Mouse (Mus musculus): ENCODE data around the gene Lin9.
A peak's percentile ranks its signal among the peaks of the same experiment; 100 is the strongest.

The Lin9 gene

GRCm38 (mm10) chr1:180707368-180707767 is 66.4 kb downstream of the Lin9 start:
- no peak for DNase-seq (ENCODE audit: extremely low spot score, low read depth, low spot score)

DNA sequence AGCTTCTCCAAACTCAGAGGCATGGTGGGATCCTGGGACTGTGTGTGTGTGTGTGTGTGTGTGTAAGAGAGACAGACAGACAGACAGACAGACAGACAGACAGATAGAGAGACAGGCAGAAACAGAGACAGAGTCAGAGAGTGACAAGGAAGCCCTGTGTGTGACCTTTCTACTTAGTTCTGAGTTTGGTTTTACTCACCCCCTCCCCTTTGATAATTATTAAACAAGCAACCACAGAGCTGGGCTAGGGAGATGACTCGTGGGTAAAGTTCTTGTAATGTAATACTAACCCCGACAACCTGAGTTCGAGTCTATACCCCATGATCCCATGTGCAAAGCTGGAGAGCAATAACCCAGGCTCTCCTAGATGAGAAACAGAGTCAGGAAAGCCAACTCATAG is 66.9 kb downstream of the Lin9 start:
- DNase-seq (ENCODE audit: extremely low spot score, low read depth, low spot score) = no peak

DNA sequence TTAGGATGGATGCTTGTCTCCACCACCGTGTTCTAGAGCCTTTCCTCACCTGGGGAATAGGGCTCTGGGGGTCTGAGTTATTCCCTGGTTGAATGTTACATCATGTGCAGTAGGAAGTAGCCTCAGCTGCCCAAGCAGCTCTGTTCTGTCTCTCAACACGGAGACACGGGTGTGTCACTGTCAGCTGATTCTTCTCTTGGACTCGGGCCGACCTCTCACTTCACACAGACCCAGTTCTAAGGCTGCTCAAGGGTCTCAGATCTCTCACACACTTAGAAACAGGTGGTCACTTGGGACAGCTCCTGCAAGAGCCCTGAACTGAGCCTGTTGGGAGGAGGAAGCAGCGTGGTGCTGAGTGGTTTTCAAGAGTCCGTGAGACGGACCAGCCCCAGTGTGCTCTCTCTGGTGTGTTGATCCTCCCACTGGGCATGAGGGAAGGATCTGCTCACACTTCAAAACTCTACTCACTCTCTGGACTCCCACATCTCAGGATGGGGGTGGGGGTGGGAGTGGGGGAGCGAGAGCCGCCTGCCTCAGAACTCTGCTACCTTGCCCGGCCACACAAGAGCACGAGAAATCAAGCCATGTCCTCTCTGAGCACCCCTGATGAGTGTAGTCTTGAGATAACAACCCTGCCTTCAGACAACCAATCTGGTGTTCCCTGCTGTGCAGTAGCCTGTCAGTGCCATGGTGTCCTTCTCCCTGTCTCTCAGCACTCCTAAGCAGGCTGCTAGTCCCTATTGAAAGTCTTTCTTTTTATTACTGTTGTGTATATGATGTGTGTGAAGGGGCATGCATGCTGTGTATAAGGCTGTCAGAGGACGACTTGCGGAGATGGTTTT is 68.2 kb downstream of the Lin9 start:
- no peak for DNase-seq (ENCODE audit: extremely low spot score, low read depth, low spot score)

DNA sequence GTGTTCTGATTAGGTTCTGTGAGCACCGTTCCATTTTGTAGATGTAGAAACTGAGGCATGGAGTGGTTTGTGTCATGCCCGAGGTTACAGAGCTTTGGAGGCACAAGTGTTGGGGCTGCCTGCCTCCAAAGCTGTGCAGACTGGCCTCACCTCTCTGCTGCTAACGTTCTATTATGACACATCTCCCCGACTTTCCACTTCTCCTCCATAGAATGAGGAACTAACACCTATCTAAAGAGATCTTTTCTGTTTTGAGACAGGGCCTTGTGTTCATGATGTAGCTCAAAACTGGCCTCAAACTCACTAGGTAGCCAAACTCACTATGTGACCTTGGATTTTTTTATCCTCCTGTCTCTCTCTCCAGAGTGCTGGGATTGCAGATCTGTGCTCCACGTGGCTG is 77.8 kb downstream of the Lin9 start:
- DNase-seq (ENCODE audit: extremely low spot score, low read depth, low spot score) = no peak

DNA sequence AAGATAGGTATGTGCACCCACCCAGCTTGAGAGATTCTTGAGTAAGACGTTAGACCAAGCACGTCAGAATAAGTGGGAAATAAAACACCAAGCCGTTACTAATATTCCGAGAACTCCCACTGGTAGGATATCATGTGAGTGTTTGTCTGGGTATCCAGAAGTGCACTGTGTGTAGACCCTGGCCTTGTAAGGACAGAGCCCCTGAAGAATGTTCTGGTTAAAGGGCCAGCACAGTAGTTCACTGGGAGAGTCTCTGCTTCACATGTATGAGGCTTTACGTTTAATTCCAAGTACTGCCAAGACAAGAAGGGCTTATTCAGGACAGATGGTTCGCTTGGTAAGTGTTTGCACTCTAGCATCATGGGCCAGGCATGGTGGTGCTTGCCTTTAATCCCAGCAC is 78.5 kb downstream of the Lin9 start:
- no peak for DNase-seq (ENCODE audit: extremely low spot score, low read depth, low spot score)

- no peak for DNase-seq (ENCODE audit: extremely low spot score, low read depth, low spot score)
Observed at GRCm38 (mm10) chr1:180719951-180720689, 79.2 kb downstream of the Lin9 start.

DNA sequence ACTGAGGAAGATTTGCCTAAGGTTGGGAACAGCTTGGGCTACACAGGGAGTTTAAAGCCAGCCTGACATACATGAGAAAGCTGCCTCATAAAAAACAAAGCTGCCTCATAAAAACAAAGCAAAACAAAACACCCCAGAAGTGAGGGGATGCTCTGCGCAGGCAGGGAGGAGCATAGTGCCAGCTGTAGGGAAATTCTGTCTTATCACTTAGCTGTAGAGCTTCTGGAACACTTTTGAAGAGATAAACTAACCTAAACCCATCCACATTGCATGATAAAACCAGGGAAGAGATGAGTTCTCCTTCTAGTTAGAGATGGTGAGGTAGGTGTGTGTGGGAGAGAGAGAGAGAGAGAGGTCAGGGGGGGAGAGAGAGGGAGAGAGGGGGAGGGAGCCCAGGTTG is 81.7 kb downstream of the Lin9 start:
- no peak for DNase-seq (ENCODE audit: extremely low spot score, low read depth, low spot score)

DNA sequence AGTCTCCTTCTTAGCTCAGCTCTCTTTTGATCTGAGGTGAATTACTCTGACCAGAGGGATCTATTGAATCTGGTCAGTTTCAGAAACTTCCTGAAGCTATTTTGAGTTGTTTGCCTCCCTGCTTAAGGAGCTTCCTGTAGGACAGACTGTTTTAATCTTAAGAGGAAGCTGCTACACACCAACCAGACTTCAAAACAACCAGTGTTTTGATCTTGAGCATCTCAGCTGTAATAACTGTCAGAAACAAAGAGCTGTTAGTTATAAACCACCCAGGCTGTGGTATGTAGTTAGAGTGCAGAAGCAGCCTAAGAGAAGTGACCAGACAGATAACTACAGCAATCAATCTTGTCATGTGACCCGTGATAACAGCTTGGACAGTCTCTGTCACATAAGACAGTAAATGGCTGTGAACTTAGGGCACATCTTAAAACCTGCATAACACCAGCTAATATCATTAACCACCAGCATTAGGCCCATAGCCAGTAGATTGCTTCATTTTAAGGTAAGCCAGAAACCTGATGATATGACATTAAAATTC is 82.8 kb downstream of the Lin9 start:
- no peak for DNase-seq (ENCODE audit: extremely low spot score, low read depth, low spot score)

- peak; percentile 80 for DNase-seq (ENCODE audit: extremely low spot score, low read depth, low spot score)
Observed at GRCm38 (mm10) chr1:180725704-180726179, 84.8 kb downstream of the Lin9 start, which contains the start of gene Acbd3. Gene Acbd3 (plus strand): TSS chr1:180726043.

DNA sequence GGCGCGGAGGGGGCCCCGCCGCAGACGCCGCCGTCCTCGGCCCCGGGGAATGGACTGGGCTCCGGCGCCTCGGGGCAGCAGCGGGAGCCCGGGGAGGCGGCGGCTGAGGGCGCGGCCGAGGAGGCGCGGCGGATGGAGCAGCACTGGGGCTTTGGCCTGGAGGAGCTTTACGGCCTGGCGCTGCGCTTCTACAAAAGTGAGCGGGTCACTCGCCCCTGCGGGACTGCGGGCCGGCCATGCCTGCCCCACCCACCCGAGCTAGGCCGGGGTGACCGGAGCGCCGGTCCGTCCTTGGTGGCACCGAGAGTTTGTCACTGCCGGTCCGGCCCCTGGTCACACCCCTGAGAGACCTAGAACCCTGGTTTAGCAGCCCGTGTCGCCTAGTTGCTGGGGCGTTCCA is 85.2 kb downstream of the Lin9 start:
- DNase-seq (ENCODE audit: extremely low spot score, low read depth, low spot score) = no peak

GRCm38 (mm10) chr1:180729231-180729630 is 88.3 kb downstream of the Lin9 start:
- DNase-seq (ENCODE audit: extremely low spot score, low read depth, low spot score) = no peak

All from hindlimb bud, embryonic 11.5 days (tissue).